12 mouse cellular contexts compared by ENCODE assay signal in the genomic region with DNA sequence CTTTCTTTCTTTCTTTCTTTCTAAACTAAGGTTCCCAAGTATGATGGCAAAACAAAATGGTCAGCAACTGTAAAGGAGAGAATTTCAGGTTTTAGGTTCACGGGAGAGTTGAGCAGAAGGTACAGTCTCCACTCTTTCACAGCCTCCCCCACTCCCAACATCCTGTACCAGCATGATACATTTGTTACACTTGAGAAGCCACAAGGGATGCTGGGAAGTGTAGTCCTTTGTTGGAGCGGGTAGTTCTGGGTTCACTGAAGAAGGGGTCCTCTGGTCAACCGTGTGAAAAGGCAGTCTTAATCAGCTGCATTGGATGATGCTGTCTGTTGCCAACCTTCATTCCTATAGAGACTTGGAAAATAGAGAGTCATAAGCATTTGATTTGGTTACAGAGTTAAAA. TPM values are rescaled to one million over a fixed set of nuclear protein-coding genes. Genes with fewer than 3 reads are reported as not detected.
DNase-seq lines count a peak whose midpoint lies in the region; ATAC-seq and TF ChIP-seq lines count a peak whose summit lies in the region.
"Had no signal": no experiment of that assay in that cellular context is flagged by ENCODE, and none has a peak within 500 bp of the region (broad histone marks: within the 10 kb centered on the region; RNA-seq: fewer than 3 reads in every experiment).

No protein-coding gene starts in this region.

- H3K4me1 ChIP-seq in heart, embryonic 10.5 days, result peaks cover 34% of the 10 kb centered on the region
- peaks cover 23% of the 10 kb centered on the region for H3K4me1 ChIP-seq in kidney, embryonic 16.5 days (ENCODE audit: insufficient read depth, low read length)
- no peaks in the 10 kb centered on the region for H3K4me1 ChIP-seq in thymus, adult 2 months (replicated peaks; ENCODE audit: control insufficient read depth, insufficient read depth, low read length)

- 51% methylated on average over 3 of the region's 3 CpGs for WGBS in heart, embryonic 10.5 days
- WGBS in kidney, embryonic 16.5 days, result 34% methylated on average over 3 of the region's 3 CpGs
- 78% methylated on average over 3 of the region's 3 CpGs for WGBS in thymus, adult 2 months

- no peak for TF ChIP-seq POLR2A in thymus, adult 2 months (IDR thresholded peaks at IDR 0.05; ENCODE audit: control insufficient read depth, extremely low read depth, insufficient read depth, low read length, poor library complexity)

- TF ChIP-seq CTCF in thymus, adult 2 months (IDR thresholded peaks at IDR 0.05; ENCODE audit: borderline replicate concordance, control insufficient read depth, extremely low read depth, insufficient read depth, low read length, poor library complexity), result no peak

- H3K27me3 ChIP-seq in heart, embryonic 10.5 days (ENCODE audit: insufficient read depth, poor library complexity, severe bottlenecking), result no peaks in the 10 kb centered on the region
- no peaks in the 10 kb centered on the region for H3K27me3 ChIP-seq in kidney, embryonic 16.5 days (ENCODE audit: insufficient read depth, low read length)
- H3K27me3 ChIP-seq in thymus, adult 2 months (ENCODE audit: control insufficient read depth, insufficient read depth, low read length), result no peaks in the 10 kb centered on the region; the same call in 1 of the 2 replicates
- H3K27me3 ChIP-seq: midbrain, embryonic 12.5 days had no signal

- peak; percentile 57; the same call in 1 of the 2 replicates for ATAC-seq in kidney, embryonic 16.5 days (ENCODE audit: low FRiP score, low TSS enrichment)

- no peak overlapping the region for H3K9ac ChIP-seq in kidney, embryonic 16.5 days (replicated peaks; ENCODE audit: low read length)
- H3K9ac ChIP-seq: lung, embryonic 14.5 days; midbrain, embryonic 12.5 days had no signal

- DNase-seq in cerebellum, postnatal 14 days, result peak; percentile 54 to 63
- no peak for DNase-seq in cerebellum, adult 9-11 months
- DNase-seq in heart, embryonic 10.5 days (ENCODE audit: low spot score), result peak; percentile 27
- no peak for DNase-seq in heart, adult 8-10 months (ENCODE audit: low spot score)
- no peak for DNase-seq in kidney, postnatal 14 days
- DNase-seq in embryo, embryonic 11 days, result peak; percentile 8
- DNase-seq in thymus, adult 2 months, result no peak
- DNase-seq: layer of hippocampus, postnatal 36 days; lung, embryonic 14.5 days had no signal

- no peak overlapping the region for H3K27ac ChIP-seq in heart, embryonic 10.5 days
- H3K27ac ChIP-seq in kidney, embryonic 16.5 days (ENCODE audit: low read length), result no peak overlapping the region
- H3K27ac ChIP-seq in thymus, adult 2 months (ENCODE audit: control insufficient read depth, insufficient read depth, low read length), result no peak overlapping the region
- H3K27ac ChIP-seq: macrophage; midbrain, embryonic 12.5 days had no signal

- no peak overlapping the region for H3K4me2 ChIP-seq in kidney, embryonic 16.5 days (replicated peaks; ENCODE audit: low read depth, low read length)
- H3K4me2 ChIP-seq: lung, embryonic 14.5 days; midbrain, embryonic 12.5 days had no signal

- H3K9me3 ChIP-seq in heart, embryonic 10.5 days, result no peaks in the 10 kb centered on the region
- H3K9me3 ChIP-seq in kidney, embryonic 16.5 days (ENCODE audit: low read length), result no peaks in the 10 kb centered on the region
- H3K9me3 ChIP-seq: midbrain, embryonic 12.5 days had no signal

- no peaks in the 10 kb centered on the region for H3K36me3 ChIP-seq in heart, embryonic 10.5 days
- H3K36me3 ChIP-seq in kidney, embryonic 16.5 days (ENCODE audit: insufficient read depth, low read length), result no peaks in the 10 kb centered on the region
- H3K36me3 ChIP-seq in thymus, adult 2 months (ENCODE audit: control insufficient read depth, insufficient read depth, low read length), result no peaks in the 10 kb centered on the region
- H3K36me3 ChIP-seq: midbrain, embryonic 12.5 days had no signal

- no peak overlapping the region for H3K4me3 ChIP-seq in heart, embryonic 10.5 days
- no peak overlapping the region for H3K4me3 ChIP-seq in kidney, embryonic 16.5 days (ENCODE audit: low read length)
- H3K4me3 ChIP-seq in thymus, adult 2 months (ENCODE audit: control insufficient read depth, insufficient read depth, low read length), result no peak overlapping the region
- H3K4me3 ChIP-seq: midbrain, embryonic 12.5 days had no signal

RNA-seq across cellular contexts. Expression of a gene that starts 7.0 kb away (rescaled TPM):
- 7.3 and 10.0 TPM in 2 replicates for polyA plus RNA-seq in heart, embryonic 10.5 days (2016; fragmentation: Nextera tagmentation; extraction: Ambion mirVana)
- total RNA-seq in heart, adult 8-10 months (2022), result 1 to 10 TPM; 6.9 to 8.7 (median 7.4) TPM
- polyA plus RNA-seq in kidney, embryonic 16.5 days (2015; fragmentation: Nextera tagmentation; extraction: Ambion mirVana), result 16.4 and 17.1 TPM in 2 replicates
- polyA plus RNA-seq in thymus, adult 2 months (2012; rRNA removed), result 0.66 and 0.96 TPM in 2 replicates

RNA-seq across cellular contexts. Expression of a gene that starts 49.5 kb away (rescaled TPM):
- polyA plus RNA-seq in heart, embryonic 10.5 days (2016; fragmentation: Nextera tagmentation; extraction: Ambion mirVana), result 157 and 310 TPM in 2 replicates
- 1 to 10 TPM; 1.1 to 1.8 (median 1.5) TPM for total RNA-seq in heart, adult 8-10 months (2022)
- 541 and 585 TPM in 2 replicates for polyA plus RNA-seq in kidney, embryonic 16.5 days (2015; fragmentation: Nextera tagmentation; extraction: Ambion mirVana)
- polyA plus RNA-seq in thymus, adult 2 months (2012; rRNA removed), result 213 and 232 TPM in 2 replicates

Comparison
In these comparisons a context has a peak if more than half of its experiments do, and no peak if none do; other contexts are left out.
1. DNase-seq: peak in cerebellum, postnatal 14 days (2 of 2), heart, embryonic 10.5 days (single experiment) and embryo, embryonic 11 days (single experiment); none in cerebellum, adult 9-11 months (single experiment), heart, adult 8-10 months (single experiment), kidney, postnatal 14 days (single experiment) and thymus, adult 2 months (single experiment).